Mouse (Mus musculus): ENCODE measurements at regions not wholly inside any gene's neighbourhood (a gene's known extent, or its start where the extent isn't known, plus 50 kb on each side); places are given as distances from the start of the nearest gene placed in this dataset.

GRCm38 (mm10) chr10:17655459-17656051, 67.5 kb upstream of the Cited2 start:
- TF ChIP-seq GATA1 (IDR thresholded peaks at IDR 0.05; ENCODE audit: borderline replicate concordance, low read length) (no peak), FLI1 (IDR thresholded peaks at IDR 0.05; ENCODE audit: low read length) (no peak)

Data from megakaryocyte, embryonic 14.5 days (primary cell).